Mouse (Mus musculus) bone marrow macrophage, adult 2 months (primary cell): ENCODE results near the gene Gna15. TPM values are rescaled to one million over a fixed set of nuclear protein-coding genes. Genes with fewer than 3 reads are reported as not detected.

Experiments used
- H3K27ac ChIP-seq: 2 replicates; pipeline ENCODE4 v1.5.1; 2012; ENCODE audit warnings: low read depth, low read length; ENCODE audit not compliant: insufficient read depth
- H3K4me1 ChIP-seq: 2 replicates; pipeline ENCODE4 v1.6.1; 2012; ENCODE audit warnings: low read length; ENCODE audit not compliant: control insufficient read depth, insufficient read depth
- H3K4me3 ChIP-seq: 2 replicates; pipeline ENCODE4 v1.5.1; 2012; ENCODE audit warnings: mild to moderate bottlenecking, low read length, moderate library complexity; ENCODE audit not compliant: insufficient read depth
- CTCF ChIP-seq: IDR thresholded peaks from 2 replicates; pipeline ENCODE4 v1.5.1; 2012; ENCODE audit warnings: low read depth, mild to moderate bottlenecking, low read length, moderate library complexity
- POLR2A ChIP-seq: IDR thresholded peaks from 2 replicates; pipeline ENCODE4 v1.6.1; 2012; ENCODE audit warnings: mild to moderate bottlenecking, low read depth, low read length, borderline replicate concordance
- polyA plus RNA-seq: library from polyadenylated mRNA; stranded (reverse); fragments of >200 nt; gene quantifications from 2 replicates; pipeline ENCODE4 v1.2.4, GENCODE M21; 2012; ENCODE audit not compliant: missing spikeins, insufficient read depth, insufficient read length

Gene Gna15
- polyA plus RNA-seq, 1 experiment = 24.2 TPM

DNA sequence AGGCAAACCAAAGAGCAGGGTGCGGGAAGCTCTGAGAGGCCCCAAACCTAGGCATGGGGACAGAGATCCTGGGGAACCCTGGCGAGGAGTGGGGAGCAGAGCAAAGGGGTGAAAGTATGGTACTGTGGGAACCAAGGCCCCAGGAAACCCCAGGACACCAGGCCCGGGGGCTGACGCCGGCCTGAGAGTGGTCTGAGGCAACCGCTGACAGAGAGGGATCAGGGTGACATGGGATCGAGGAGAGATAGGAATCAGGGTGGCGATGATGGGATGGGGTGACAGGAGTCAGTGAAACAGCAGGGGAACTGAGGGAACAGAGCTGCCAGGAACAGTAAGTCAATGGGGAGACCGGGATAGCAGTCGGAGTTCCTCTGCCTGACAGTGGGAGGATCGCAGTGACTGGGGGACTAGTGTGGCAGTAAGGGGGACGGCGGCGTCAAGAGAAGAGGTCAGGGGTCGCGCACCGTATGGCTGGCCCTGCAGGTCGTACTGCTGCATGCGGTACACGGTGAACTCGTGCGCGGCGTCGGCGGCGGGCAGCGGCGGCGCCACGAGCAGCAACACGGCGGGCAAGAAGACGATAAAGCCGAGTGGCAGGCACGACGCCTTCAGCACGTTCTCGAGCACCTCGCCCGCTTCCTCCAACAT, 28.3 kb downstream of the Gna15 start:
- peaks cover 16% of the 10 kb centered on the region for H3K4me1 ChIP-seq
- H3K4me3 ChIP-seq = peak overlapping the region; percentile 94
- H3K27ac ChIP-seq = peak overlapping the region; percentile 43
- TF ChIP-seq CTCF (no peak), POLR2A (no peak)

DNA sequence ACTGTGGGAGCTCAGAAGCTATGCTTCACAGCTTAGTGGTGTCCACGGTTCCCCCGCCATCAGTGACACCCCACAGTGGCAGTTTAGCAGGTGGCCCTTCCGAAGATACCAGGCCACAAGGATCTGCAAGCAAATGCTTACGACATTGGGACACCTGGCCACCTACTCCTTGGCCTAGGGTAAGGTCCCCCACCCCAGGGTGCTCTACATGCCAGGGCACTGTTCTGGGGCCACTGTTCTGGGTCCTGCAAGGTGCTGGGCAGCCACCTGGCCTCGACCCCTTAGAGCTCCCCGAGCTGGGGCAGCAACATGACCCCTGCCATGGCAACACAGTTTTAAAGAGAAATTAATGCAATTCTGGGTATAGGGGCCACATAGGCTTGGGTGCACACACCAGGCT, 28.9 kb downstream of the Gna15 start:
- no peak overlapping the region for H3K27ac ChIP-seq

DNA sequence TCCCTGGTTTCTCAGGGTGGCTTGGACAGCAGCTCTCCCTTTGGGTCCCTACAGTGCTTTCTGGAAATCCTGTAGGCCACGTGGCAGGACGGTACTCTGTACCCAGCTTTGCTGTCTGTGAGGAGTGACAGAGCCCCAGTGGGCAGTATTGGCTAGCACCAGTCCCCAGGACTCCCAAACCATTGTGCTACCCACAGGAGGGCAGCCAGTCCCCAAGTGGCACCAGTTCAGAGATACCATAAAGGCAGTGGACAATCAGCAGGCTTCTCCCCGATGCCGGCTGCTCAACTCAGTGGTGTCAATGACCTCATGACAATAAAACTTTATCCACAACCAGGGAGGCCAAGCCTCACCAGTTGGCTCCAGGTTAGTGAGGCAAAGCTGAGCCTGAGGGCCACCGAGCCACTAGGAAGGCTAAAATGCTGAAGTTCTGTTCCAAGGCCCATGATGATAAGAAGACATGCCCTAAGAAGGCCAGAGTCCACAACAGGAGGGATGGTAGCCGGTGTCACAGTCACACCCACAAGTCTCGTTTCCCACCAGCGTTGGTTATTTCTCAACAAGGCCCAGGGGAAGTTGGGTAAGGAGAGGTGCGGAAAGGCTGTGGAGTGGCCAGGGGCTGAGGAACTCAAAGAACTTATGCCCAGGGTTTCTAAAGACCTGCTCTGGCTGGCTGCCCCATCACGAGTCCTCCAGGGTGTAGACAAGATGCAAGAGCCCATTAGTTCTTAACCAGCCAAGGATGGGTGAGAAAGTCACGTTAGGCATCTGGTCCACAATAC, 29.6 kb downstream of the Gna15 start:
- peaks cover 16% of the 10 kb centered on the region for H3K4me1 ChIP-seq
- H3K4me3 ChIP-seq = peak overlapping the region; percentile 94
- no peak overlapping the region for H3K27ac ChIP-seq
- TF ChIP-seq CTCF = no peak
- TF ChIP-seq POLR2A = no peak

More for the DNA sequence above, 28.9 kb downstream of the Gna15 start:
- no peak for TF ChIP-seq CTCF
- no peak for TF ChIP-seq POLR2A
- Histone ChIP-seq H3K4me3 (peak overlapping the region; percentile 94), H3K4me1 (peaks cover 16% of the 10 kb centered on the region)

DNA sequence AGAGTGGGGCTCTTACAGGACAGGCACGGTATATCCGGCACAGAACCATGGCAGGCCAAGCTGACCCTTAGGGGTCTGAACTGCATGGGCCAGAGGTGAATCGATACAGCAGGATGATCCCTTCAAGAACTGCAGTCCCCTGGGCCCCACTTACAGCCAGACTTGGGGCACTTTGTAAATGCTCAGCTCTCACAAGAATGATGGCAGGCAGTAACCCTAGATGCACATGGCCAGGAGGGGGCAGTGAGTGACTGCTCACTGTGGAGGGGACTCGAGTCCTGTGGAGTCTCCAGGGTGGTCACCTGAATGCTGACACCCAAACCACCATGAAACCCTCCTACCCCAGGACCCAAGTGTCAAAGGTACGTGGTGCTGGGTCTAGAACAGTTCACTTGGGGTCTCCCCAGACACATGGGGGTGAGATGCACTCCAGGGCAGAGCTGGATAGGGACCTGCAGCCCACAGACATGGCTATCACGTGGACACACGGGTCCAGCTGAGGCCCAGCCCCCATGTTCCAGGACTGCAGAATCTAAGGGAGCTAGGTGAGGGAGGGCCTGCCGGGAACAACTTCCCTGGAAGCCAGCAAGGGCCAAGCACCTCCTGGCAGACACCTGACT, 30.3 kb downstream of the Gna15 start:
- no peak overlapping the region for H3K27ac ChIP-seq
- H3K4me3 ChIP-seq = no peak overlapping the region
- H3K4me1 ChIP-seq = peaks cover 16% of the 10 kb centered on the region
- TF ChIP-seq POLR2A (no peak), CTCF (no peak; the same call in 1 of the 2 replicates)

DNA sequence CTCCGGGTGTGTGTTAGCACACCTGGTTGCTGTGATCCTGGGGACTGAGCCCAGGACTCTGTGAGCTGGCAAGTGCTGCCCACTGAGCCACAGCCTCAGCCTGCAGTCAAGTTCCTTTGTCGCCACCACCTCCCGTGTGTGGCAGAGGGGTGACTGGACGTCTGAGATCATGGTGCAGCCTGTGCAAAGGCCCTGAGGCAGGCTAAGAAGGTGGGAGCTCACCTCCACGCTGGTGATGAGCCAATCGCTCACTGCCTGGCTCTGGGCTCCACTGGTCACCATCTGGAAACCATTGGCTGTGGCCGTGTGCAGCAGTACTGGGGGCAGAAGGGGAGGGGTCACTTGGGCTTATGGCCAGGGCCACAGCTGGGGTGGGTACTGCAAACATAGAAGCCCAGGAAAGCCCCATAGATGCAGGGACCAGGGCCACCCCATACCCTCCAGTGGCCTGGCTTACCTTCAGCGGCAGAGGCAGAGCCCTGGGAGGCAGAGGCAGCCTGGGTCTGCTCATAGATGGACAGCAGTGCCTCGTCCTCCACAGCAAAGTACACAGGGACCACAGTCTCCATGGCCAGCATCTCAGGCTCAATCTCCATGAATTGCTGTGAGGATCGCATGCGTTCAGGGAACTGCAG, 31.3 kb downstream of the Gna15 start:
- no peak overlapping the region for H3K27ac ChIP-seq
- H3K4me3 ChIP-seq = no peak overlapping the region
- peaks cover 10% of the 10 kb centered on the region for H3K4me1 ChIP-seq
- TF ChIP-seq POLR2A (no peak), CTCF (no peak)

DNA sequence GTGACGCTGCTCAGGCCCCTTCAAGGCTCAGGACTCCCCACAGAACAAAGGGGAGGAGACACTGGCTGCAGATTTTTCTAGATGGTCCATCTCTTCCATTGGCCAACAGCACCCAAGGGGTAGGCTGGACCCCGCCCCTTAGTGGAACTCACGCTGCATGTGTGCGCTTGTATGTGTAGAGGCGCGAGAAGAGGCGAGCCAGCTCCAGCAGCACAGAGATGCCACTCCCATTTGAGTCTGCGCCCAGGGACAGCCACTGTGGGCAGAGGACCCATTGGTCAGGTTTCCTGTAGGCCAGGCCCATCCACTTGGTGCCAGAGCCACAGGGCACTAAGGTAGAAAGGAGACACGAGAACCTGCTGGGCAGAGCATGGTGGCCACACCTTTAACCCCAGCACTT, 33.0 kb downstream of the Gna15 start:
- Histone ChIP-seq H3K4me1 (peaks cover 5% of the 10 kb centered on the region), H3K27ac (no peak overlapping the region), H3K4me3 (no peak overlapping the region)
- TF ChIP-seq POLR2A (no peak), CTCF (no peak)

DNA sequence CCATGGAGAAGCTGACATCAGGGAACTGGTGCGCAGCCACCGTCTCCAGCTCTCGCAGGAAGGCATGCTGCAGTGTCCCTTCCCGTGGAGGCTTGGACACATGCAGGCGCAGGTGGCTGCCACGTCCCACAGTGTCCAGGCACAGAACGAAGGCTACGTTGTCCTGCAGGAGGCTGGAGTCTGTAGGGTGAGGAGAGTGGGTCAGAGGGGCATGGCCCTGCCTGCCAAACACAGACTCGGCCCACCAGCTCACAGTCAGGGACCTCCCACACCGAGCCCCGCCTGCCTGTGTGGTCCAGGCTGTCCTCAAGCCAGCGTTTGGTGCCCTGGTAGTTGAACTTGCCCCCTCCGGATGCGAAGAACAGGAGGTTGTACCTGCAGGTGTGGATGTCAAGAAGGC, 34.1 kb downstream of the Gna15 start:
- Histone ChIP-seq H3K27ac (no peak overlapping the region), H3K4me3 (no peak overlapping the region), H3K4me1 (peaks cover 5% of the 10 kb centered on the region)
- TF ChIP-seq CTCF (no peak), POLR2A (no peak)

DNA sequence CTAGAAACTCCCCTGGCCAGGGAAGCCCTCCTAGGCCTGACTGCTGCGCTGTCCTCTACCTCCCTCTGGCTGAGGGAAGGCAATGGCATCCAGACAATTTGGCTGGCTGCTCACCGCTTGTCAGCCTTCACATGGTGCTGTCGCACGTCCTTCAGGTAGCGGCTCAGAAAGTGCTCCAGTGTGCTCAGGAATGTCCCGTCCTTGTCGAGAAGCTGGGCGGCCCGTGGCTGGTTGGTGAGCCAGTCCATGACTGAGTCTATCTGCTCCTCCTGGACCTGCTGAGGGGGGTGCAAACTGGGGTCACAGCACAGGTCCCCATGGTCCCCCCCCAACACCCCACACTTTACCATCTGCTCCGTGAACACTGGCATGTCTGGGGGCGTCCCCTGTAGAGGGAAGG, 35.9 kb downstream of the Gna15 start:
- TF ChIP-seq POLR2A (no peak), CTCF (no peak)
- Histone ChIP-seq H3K27ac (no peak overlapping the region), H3K4me3 (no peak overlapping the region), H3K4me1 (no peaks in the 10 kb centered on the region)

DNA sequence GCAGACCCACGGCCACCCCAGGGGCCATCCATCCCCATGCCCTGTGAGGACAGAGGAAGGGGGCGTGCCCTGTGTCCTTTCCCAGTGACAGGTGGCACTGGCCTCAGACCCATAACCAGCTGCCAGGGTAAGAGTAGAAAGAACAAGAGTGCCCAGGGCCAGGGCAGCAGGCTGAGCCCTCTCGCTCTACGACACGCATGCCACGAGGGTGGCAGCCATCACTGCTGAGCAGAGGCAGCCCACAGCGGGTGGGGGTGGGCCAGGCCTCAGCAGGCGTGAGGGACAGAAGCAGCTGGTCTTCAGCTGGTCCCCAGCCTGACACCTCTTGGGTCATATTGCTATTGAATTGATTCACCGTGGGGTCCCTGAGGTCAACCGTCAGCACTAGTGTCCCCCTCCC, 37.5 kb downstream of the Gna15 start:
- no peak overlapping the region for H3K4me3 ChIP-seq
- H3K27ac ChIP-seq = no peak overlapping the region
- H3K4me1 ChIP-seq = no peaks in the 10 kb centered on the region
- TF ChIP-seq CTCF = no peak
- no peak for TF ChIP-seq POLR2A
